Mouse (Mus musculus) lung, postnatal 0 days (tissue): ENCODE data around the gene Ywhab.

ENCODE experiments used
- CTCF ChIP-seq: IDR thresholded peaks from 2 replicates; pipeline ENCODE4 v1.5.1; 2016; ENCODE audit warnings: antibody characterized with exemption, mild to moderate bottlenecking
- EP300 ChIP-seq: IDR thresholded peaks from 2 replicates; pipeline ENCODE4 v1.6.1; 2016; ENCODE audit warnings: antibody characterized with exemption, mild to moderate bottlenecking, control low read depth

DNA sequence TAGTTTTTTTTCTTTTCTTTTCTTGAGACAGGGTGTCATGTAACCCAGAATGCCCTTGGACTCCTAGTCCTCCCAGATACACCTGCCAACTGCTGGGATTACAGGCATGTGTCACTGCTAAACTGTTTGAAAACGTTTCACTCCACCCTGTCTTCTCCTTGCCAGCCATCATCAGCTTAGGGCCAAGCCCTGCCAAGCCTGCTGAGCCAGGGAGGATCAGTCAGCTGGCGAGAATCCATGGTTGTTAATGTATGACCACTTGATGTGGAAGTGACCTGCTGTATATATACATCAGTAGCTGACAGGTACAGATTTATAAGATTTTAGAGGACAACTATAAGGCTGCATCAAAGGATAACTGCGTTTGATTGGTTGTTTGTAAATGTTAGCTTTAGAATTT, 24.4 kb upstream of the Ywhab start:
- no peak for TF ChIP-seq CTCF
- no peak for TF ChIP-seq EP300
